Mouse (Mus musculus) liver, embryonic 12.5 days (tissue): ENCODE measurements around the gene Uvrag. TPM values are rescaled to one million over a fixed set of nuclear protein-coding genes. Genes with fewer than 3 reads are reported as not detected.

ENCODE experiments used
- ATAC-seq: fragments of 200-750 bp; cut with Nextera tagmentation; 2 replicates; pipeline ENCODE4 v1.8.0; 2017; ENCODE audit warnings: moderate number of reproducible peaks, mild to moderate bottlenecking, moderate library complexity
- H3K27ac ChIP-seq: fragments of 300-500 bp; sonication (generic); 2 replicates; pipeline ENCODE4 v1.5.1; 2016; ENCODE audit warnings: mild to moderate bottlenecking
- H3K27me3 ChIP-seq: fragments of 300-500 bp; sonication (generic); replicated peaks from 2 replicates; pipeline ENCODE4 v1.6.1; 2016; ENCODE audit warnings: mild to moderate bottlenecking, moderate library complexity
- H3K36me3 ChIP-seq: fragments of 300-500 bp; sonication (generic); 2 replicates; pipeline ENCODE4 v1.6.1; 2016; ENCODE audit warnings: mild to moderate bottlenecking, moderate library complexity
- H3K4me1 ChIP-seq: fragments of 300-500 bp; sonication (generic); 2 replicates; pipeline ENCODE4 v1.6.1; 2016
- H3K4me2 ChIP-seq: fragments of 300-500 bp; sonication (generic); 2 replicates; pipeline ENCODE4 v1.6.1; 2016; ENCODE audit warnings: mild to moderate bottlenecking, moderate library complexity
- H3K4me3 ChIP-seq: fragments of 300-500 bp; sonication (generic); 2 replicates; pipeline ENCODE4 v1.5.1; 2016; ENCODE audit warnings: mild to moderate bottlenecking, moderate library complexity
- H3K9ac ChIP-seq: fragments of 300-500 bp; sonication (generic); 2 replicates; pipeline ENCODE4 v1.6.1; 2016; ENCODE audit warnings: mild to moderate bottlenecking, moderate library complexity
- H3K9me3 ChIP-seq: fragments of 300-500 bp; sonication (generic); replicated peaks from 2 replicates; pipeline ENCODE4 v1.6.1; 2016; ENCODE audit warnings: mild to moderate bottlenecking, moderate library complexity
- WGBS: fragments of 180-500 bp; shearing (Covaris S2); methylation state at CpG from one replicate; pipeline ENCODE4 v1.1.7; 2016; ENCODE audit not compliant: insufficient replicate concordance; 5-methylcytosine and 5-hydroxymethylcytosine counted together
- polyA plus RNA-seq: library from polyadenylated mRNA; unstranded; fragments of >200 nt; fragmentation: Nextera tagmentation; extraction: Ambion mirVana; gene quantifications from 2 replicates; pipeline ENCODE4 v1.2.1, GENCODE M21; 2016

Uvrag gene
- polyA plus RNA-seq, 1 experiment from 2014 or later: 15.1 TPM

DNA sequence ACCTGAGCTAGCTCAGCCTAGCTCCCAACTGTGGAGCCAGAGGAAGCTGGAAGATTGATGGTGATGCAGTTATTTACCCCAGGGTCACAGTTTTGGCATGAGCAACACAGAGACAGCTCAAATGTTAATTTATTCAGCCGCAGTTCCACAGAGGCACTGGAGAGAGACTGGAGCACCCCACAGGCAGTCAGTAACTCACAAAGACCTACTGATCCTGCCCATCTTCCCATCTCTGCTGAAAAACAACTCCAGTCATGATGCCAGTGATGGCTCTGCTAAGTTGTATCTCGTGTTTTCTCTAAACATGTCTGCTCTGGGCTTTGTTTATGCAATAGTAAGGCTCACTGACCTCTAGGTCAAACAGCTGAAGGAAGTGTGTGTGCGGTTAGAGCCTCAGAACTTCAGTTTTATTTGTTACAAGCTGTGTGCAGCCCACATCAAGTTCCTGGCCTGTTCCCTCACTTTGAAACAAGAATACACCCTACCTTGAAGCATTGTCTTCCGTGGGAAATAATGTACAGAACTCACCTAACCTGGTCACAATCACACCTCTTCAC, 34.1 kb downstream of the Uvrag start:
- Histone ChIP-seq H3K9me3 (no peaks in the 10 kb centered on the region), H3K27ac (peak overlapping the region; percentile 36; the same call in 1 of the 2 replicates), H3K4me2 (no peak overlapping the region), H3K4me3 (no peak overlapping the region), H3K27me3 (no peaks in the 10 kb centered on the region), H3K4me1 (peaks cover 31% of the 10 kb centered on the region), H3K36me3 (peaks cover 8% of the 10 kb centered on the region; the same call in 1 of the 2 replicates), H3K9ac (no peak overlapping the region)
- WGBS: 64% methylated on average over 4 of the region's 4 CpGs
- ATAC-seq: no peak

DNA sequence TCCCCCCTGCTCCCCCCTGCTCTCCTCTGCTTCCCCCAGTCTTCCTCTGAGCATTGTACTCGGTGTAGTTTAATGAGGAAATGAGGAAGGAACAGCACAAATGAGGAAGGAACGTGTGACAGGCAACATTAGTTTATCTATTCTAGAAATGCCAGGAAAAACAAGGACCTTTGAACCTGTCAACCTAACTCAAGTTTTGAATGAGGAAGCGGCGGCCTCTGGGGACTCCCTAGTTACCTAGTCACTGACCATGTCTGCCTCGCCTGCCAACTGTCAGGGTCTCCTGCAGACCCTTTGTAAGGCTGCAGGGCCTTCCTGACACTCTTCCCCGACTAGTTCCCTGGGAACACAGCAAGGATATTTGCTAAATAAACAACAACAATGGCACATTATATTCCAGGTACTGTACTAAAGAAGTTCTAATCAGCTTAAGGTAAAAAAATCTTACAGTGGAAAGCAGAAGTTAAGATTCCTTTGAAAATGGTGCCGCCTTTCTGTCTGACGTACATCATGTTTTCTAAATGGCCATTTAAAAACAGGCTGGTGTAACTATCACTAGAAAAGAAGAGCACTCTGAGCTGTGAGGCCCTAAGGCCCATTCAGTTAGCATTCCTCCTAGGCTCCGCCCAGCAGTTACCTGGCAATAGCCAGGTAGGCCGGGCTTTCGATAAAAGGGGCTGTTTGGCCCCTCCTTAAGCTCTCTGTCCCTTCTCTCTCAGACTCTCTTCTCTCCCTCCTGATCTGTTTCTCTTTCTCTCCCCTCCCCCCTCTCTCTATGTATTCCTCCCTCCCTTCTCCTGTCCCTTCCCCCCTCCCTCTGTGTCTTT, 39.0 kb downstream of the Uvrag start:
- no peak overlapping the region for H3K4me3 ChIP-seq
- ATAC-seq: no peak
- 30% methylated on average over 11 of the region's 11 CpGs for WGBS
- H3K9me3 ChIP-seq: no peaks in the 10 kb centered on the region
- H3K4me2 ChIP-seq: 0 out of 2 replicates have a peak overlapping the region, but pooled peaks have one; percentile 2
- H3K27ac ChIP-seq: peak overlapping the region; percentile 57
- no peak overlapping the region for H3K9ac ChIP-seq
- no peaks in the 10 kb centered on the region for H3K27me3 ChIP-seq
- H3K36me3 ChIP-seq: peaks cover 21% of the 10 kb centered on the region
- H3K4me1 ChIP-seq: peaks cover 43% of the 10 kb centered on the region

- peak; percentile 33; the same call in 1 of the 2 replicates for ATAC-seq
- Histone ChIP-seq H3K27ac (peak overlapping the region; percentile 34), H3K27me3 (no peaks in the 10 kb centered on the region), H3K4me3 (no peak overlapping the region), H3K9me3 (no peaks in the 10 kb centered on the region), H3K36me3 (peaks cover 30% of the 10 kb centered on the region), H3K9ac (no peak overlapping the region), H3K4me2 (no peak overlapping the region), H3K4me1 (peaks cover 36% of the 10 kb centered on the region)
- WGBS: 29% methylated on average over 2 of the region's 2 CpGs
These were observed 39.9 kb downstream of the Uvrag start for GRCm38 (mm10) chr7:99101076-99101475.

- Histone ChIP-seq H3K4me1 (peaks cover 36% of the 10 kb centered on the region), H3K4me3 (no peak overlapping the region), H3K36me3 (peaks cover 30% of the 10 kb centered on the region), H3K9me3 (no peaks in the 10 kb centered on the region), H3K4me2 (peak overlapping the region; percentile 12; the same call in 1 of the 2 replicates), H3K27ac (peak overlapping the region; percentile 34; the same call in 1 of the 2 replicates), H3K9ac (no peak overlapping the region), H3K27me3 (no peaks in the 10 kb centered on the region)
- 61% methylated on average over 8 of the region's 8 CpGs for WGBS
- peak; percentile 59 for ATAC-seq
These were observed 40.4 kb downstream of the Uvrag start for GRCm38 (mm10) chr7:99100573-99100972.

DNA sequence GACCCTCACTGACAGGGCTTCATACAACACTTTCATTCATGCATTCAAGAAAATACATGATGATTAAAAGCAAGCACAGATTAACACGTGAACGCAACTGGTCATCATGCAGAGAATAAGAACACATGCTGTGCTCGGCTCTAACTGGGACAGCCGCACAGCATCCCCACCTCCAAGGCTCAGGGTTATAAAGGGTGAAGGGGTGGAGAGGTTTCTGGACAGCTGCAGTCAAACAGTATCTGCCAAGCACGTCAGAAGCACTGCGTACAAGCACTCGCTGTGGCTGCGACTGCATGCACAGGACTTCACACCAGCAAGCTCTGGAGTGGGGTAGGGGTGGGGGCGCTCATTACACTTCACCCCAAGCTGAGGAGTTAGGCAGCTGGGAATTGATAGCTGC, 40.9 kb downstream of the Uvrag start:
- H3K9ac ChIP-seq: no peak overlapping the region
- no peak overlapping the region for H3K27ac ChIP-seq
- ATAC-seq: no peak
- H3K4me1 ChIP-seq: peaks cover 36% of the 10 kb centered on the region
- no peak overlapping the region for H3K4me3 ChIP-seq
- H3K9me3 ChIP-seq: no peaks in the 10 kb centered on the region
- peaks cover 30% of the 10 kb centered on the region for H3K36me3 ChIP-seq
- peak overlapping the region; percentile 12; the same call in 1 of the 2 replicates for H3K4me2 ChIP-seq
- 79% methylated on average over 9 of the region's 9 CpGs for WGBS
- no peaks in the 10 kb centered on the region for H3K27me3 ChIP-seq

GRCm38 (mm10) chr7:99097781-99098180, 43.2 kb downstream of the Uvrag start:
- no peak overlapping the region for H3K27ac ChIP-seq
- ATAC-seq: no peak
- no peaks in the 10 kb centered on the region for H3K27me3 ChIP-seq
- no peak overlapping the region for H3K9ac ChIP-seq
- H3K4me2 ChIP-seq: no peak overlapping the region
- WGBS: 82% methylated on average over 7 of the region's 7 CpGs
- H3K36me3 ChIP-seq: peaks cover 36% of the 10 kb centered on the region
- H3K4me3 ChIP-seq: no peak overlapping the region
- peaks cover 33% of the 10 kb centered on the region for H3K4me1 ChIP-seq
- H3K9me3 ChIP-seq: no peaks in the 10 kb centered on the region

DNA sequence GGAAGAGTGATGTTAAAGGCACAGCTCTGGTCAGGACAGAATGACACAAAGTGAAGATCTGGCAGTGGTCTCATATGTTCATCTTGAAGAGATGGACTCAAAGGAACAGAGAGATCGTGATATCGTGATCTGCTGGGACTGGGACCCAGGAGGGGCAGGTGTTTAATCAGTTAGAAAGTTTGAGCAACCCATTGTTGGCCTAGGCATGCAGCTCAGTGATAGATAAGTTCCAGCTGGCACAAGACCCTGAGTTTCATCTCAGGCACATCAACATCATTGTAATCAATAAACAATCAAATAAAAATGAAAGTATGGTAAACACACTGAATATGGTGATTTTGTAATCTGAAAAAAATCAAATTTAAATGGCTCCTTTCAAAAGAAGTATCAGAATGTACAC, 43.8 kb downstream of the Uvrag start:
- Histone ChIP-seq H3K4me1 (peaks cover 26% of the 10 kb centered on the region), H3K4me3 (no peak overlapping the region), H3K4me2 (no peak overlapping the region), H3K27me3 (no peaks in the 10 kb centered on the region), H3K9ac (no peak overlapping the region), H3K36me3 (peaks cover 36% of the 10 kb centered on the region), H3K9me3 (no peaks in the 10 kb centered on the region), H3K27ac (no peak overlapping the region)
- ATAC-seq: no peak
- WGBS: 85% methylated on average over 2 of the region's 2 CpGs

DNA sequence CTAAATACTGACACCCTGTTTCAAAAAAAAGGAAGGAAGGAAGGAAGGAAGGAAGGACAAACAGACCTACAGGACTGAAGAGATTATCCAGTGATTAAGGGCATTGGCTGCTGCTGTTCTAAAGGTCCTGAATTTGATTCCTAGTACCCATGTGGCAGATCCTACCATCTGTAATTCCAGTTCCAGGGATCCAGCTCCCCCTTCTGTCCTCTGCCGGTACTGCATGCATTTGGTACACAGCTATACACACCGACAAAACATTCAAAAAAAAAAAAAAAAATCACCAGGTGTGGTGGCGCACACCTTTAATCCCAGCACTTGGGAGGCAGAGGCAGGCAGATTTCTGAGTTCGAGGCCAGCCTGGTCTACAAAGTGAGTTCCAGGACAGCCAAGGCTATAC, 45.8 kb downstream of the Uvrag start:
- peaks cover 36% of the 10 kb centered on the region for H3K36me3 ChIP-seq
- H3K4me1 ChIP-seq: 0 out of 2 replicates have a peak, but pooled peaks cover 8% of the 10 kb centered on the region
- 56% methylated on average over 4 of the region's 4 CpGs for WGBS
- H3K4me3 ChIP-seq: no peak overlapping the region
- no peak overlapping the region for H3K27ac ChIP-seq
- H3K9ac ChIP-seq: no peak overlapping the region
- no peaks in the 10 kb centered on the region for H3K27me3 ChIP-seq
- H3K9me3 ChIP-seq: no peaks in the 10 kb centered on the region
- no peak overlapping the region for H3K4me2 ChIP-seq
- ATAC-seq: 0 out of 2 replicates have a peak, but pooled peaks have one; percentile 18

- Histone ChIP-seq H3K36me3 (peaks cover 36% of the 10 kb centered on the region), H3K27me3 (no peaks in the 10 kb centered on the region), H3K4me3 (no peak overlapping the region), H3K9ac (no peak overlapping the region), H3K27ac (no peak overlapping the region), H3K9me3 (no peaks in the 10 kb centered on the region), H3K4me1 (0 out of 2 replicates have a peak, but pooled peaks cover 2% of the 10 kb centered on the region), H3K4me2 (no peak overlapping the region)
- no peak for ATAC-seq
- WGBS: 78% methylated on average over 3 of the region's 3 CpGs
These were observed 46.6 kb downstream of the Uvrag start for GRCm38 (mm10) chr7:99094336-99094735.

DNA sequence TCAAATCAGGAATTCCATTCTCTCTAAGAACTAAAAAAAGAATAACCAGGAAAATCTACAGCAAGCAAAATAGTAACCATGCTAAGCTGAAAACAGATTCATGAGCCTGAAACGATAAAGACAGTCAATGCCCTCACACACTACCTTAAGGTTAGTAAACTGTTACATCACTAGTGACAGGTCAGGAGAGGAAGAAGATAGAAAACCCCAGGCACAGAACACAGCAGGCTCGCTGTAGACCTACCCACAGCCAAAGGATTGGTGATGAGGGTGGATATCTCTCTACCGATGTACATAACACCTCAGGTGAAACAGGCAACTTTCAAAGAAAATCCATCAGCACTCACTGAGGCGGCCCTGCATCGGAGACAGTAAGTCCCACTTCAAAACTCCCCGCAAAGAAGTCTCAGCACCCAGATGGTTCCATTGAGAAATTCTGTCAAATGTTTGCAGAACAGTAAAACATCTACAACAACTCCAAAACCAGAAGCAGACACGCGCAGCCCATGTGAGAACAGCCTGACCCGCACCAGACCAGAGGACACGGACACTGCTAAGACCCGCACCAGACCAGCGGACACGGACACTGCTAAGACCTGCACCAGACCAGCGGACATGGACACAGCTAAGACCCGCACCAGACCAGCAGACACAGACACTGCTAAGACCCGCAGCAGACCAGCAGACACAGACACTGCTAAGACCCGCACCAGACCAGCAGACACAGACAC, 48.9 kb downstream of the Uvrag start:
- ATAC-seq: no peak
- WGBS: 78% methylated on average over 17 of the region's 17 CpGs
- Histone ChIP-seq H3K27ac (no peak overlapping the region), H3K4me2 (no peak overlapping the region), H3K36me3 (peaks cover 27% of the 10 kb centered on the region), H3K9me3 (no peaks in the 10 kb centered on the region), H3K4me1 (0 out of 2 replicates have a peak, but pooled peaks cover 2% of the 10 kb centered on the region), H3K4me3 (no peak overlapping the region), H3K27me3 (no peaks in the 10 kb centered on the region), H3K9ac (no peak overlapping the region)

DNA sequence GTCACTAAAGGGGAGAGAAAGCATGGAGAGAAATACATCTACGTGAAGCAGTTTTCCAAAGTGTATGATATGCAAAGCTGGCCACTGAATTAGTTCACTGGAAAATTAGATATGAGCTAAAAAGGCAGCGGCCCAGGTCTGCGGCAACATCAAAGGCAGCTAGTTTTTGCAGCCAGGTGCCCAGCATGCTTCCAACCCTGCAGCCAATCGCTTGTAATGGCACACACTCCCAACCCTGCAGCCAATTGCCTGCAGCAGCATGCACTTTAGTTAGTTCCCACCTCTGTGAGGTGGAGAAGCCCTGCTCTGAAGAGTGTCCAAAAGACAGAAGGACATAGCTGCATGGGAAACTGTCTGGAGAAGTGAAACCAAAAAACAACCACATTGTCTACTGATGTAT, 51.2 kb downstream of the Uvrag start:
- no peak for ATAC-seq
- Histone ChIP-seq H3K9ac (no peak overlapping the region), H3K27me3 (no peaks in the 10 kb centered on the region), H3K27ac (no peak overlapping the region), H3K4me3 (no peak overlapping the region), H3K9me3 (no peaks in the 10 kb centered on the region), H3K36me3 (peaks cover 34% of the 10 kb centered on the region), H3K4me1 (0 out of 2 replicates have a peak, but pooled peaks cover 6% of the 10 kb centered on the region), H3K4me2 (no peak overlapping the region)
- 86% methylated on average over 4 of the region's 4 CpGs for WGBS
